In the genomic region with DNA sequence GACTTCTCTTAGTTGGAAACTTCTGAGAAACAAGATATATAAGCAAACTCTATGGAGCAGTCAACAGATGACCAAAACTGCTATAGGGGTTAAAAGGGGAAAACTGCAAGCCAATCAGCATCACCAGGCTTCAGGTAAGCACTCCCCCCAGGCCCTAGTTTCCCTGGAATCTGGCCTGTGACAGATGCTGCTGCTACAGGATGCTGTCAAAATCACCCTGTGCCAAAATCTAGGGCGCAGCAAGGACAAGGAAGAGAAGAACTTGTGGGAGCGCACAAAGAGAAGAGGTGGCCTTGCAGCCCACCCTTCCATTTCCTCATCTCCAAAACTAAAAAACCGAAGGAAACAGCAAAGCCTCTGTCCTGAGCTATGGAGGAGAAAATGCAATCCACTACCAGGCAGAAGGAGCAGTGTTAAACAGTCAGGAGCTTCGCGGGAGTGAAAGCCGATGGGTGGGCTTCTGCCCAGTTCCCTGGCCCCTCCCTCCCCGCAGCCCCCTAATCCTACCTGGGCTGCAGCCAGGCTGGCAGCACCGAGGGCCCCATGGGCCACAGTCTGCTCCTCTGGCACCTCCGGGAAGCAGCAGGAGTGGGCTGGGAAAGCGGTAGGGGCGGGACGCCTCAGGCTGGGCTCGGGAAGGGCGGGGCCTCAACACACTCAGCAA, we compare ENCODE assay signal across 7 mouse cellular contexts. TPM values are rescaled to one million over a fixed set of nuclear protein-coding genes. Genes with fewer than 3 reads are reported as not detected.
DNase-seq lines count a peak whose midpoint lies in the region; ATAC-seq and TF ChIP-seq lines count a peak whose summit lies in the region.

Gene Hacd4 (minus strand): TSS at position 603 of the 664 bp plus-strand sequence.

- no peak for TF ChIP-seq POLR2A in bone marrow macrophage, adult 2 months (IDR thresholded peaks at IDR 0.05; ENCODE audit: borderline replicate concordance, low read depth, low read length)

- intact Hi-C loops in heart, postnatal 36 days (cut with DNase I): loop anchor here (2.0 kb wide), 1 partner anchor 76 kb away; no protein-coding TSS in a partner anchor

- H3K36me3 ChIP-seq in forebrain, embryonic 13.5 days (ENCODE audit: poor library complexity, severe bottlenecking): no peaks in the 10 kb centered on the region
- no peaks in the 10 kb centered on the region for H3K36me3 ChIP-seq in limb, embryonic 10.5 days

- H3K9me3 ChIP-seq in forebrain, embryonic 13.5 days (replicated peaks): no peaks in the 10 kb centered on the region
- no peaks in the 10 kb centered on the region for H3K9me3 ChIP-seq in limb, embryonic 10.5 days (replicated peaks)

- TF ChIP-seq CTCF in bone marrow macrophage, adult 2 months (IDR thresholded peaks at IDR 0.05; ENCODE audit: low read depth, low read length): no peak

- peak within 1 kb of the TSS; percentile 72 for H3K4me3 ChIP-seq in bone marrow macrophage, adult 2 months (ENCODE audit: insufficient read depth, low read length)
- peak within 1 kb of the TSS; percentile 31 for H3K4me3 ChIP-seq in forebrain, embryonic 13.5 days
- peak within 1 kb of the TSS; percentile 53 for H3K4me3 ChIP-seq in limb, embryonic 10.5 days

- peak within 1 kb of the TSS; percentile 86 for H3K27ac ChIP-seq in bone marrow macrophage, adult 2 months (ENCODE audit: insufficient read depth, low read depth, low read length)
- no peak within 1 kb of the TSS for H3K27ac ChIP-seq in forebrain, embryonic 13.5 days
- H3K27ac ChIP-seq in limb, embryonic 10.5 days: peak within 1 kb of the TSS; percentile 78

- ATAC-seq in forebrain, embryonic 13.5 days: peak; percentile 92
- ATAC-seq in megakaryocyte-erythroid progenitor cell, adult 5-6 weeks (replicated peaks; ENCODE audit: low FRiP score, low TSS enrichment, poor library complexity, severe bottlenecking): peak; percentile 66

- peak within 1 kb of the TSS; percentile 61 for H3K4me2 ChIP-seq in forebrain, embryonic 13.5 days

- WGBS in forebrain, embryonic 13.5 days: 10% methylated on average over 14 of the region's 14 CpGs
- WGBS in limb, embryonic 10.5 days: 5% methylated on average over 14 of the region's 14 CpGs

- peaks cover 24% of the 10 kb centered on the region for H3K4me1 ChIP-seq in bone marrow macrophage, adult 2 months (ENCODE audit: control insufficient read depth, insufficient read depth, low read length)
- peaks cover 12% of the 10 kb centered on the region for H3K4me1 ChIP-seq in forebrain, embryonic 13.5 days
- H3K4me1 ChIP-seq in limb, embryonic 10.5 days: peaks cover 11% of the 10 kb centered on the region

- DNase-seq in NIH3T3 (ENCODE audit: low read depth): peak; percentile 31
- DNase-seq in heart, postnatal 36 days: peak; percentile 66
- DNase-seq in limb, embryonic 10.5 days (ENCODE audit: low spot score): peak; percentile 69
- DNase-seq in spleen, postnatal 10 days (ENCODE audit: low spot score in 2 of 2): peak; percentile 13 to 38

- H3K9ac ChIP-seq in forebrain, embryonic 13.5 days: peak within 1 kb of the TSS; percentile 49; the same call in 1 of the 2 replicates

- H3K27me3 ChIP-seq in forebrain, embryonic 13.5 days: no peaks in the 10 kb centered on the region
- no peaks in the 10 kb centered on the region for H3K27me3 ChIP-seq in limb, embryonic 10.5 days (ENCODE audit: low read depth, poor library complexity, severe bottlenecking)

RNA-seq across cellular contexts. Expression of gene Hacd4, which starts in this region (rescaled TPM):
- polyA plus RNA-seq in bone marrow macrophage, adult 2 months (2012; ENCODE audit: insufficient read depth, insufficient read length, missing spikeins): 121 and 136 TPM in 2 replicates
- 1.9 and 2.0 TPM in 2 replicates for polyA plus RNA-seq in forebrain, embryonic 13.5 days (2015; fragmentation: Nextera tagmentation; extraction: Ambion mirVana)
- 1 to 10 TPM; 4.4 to 6.0 TPM for total RNA-seq in heart, postnatal 36 days (2021)
- 2.1 and 2.5 TPM in 2 replicates for polyA plus RNA-seq in limb, embryonic 10.5 days (2016; fragmentation: Nextera tagmentation; extraction: Ambion mirVana)
- total RNA-seq in megakaryocyte-erythroid progenitor cell, adult 5-6 weeks (2014; fragmentation: Nextera tagmentation): 1.8 TPM in 1 of 2 replicates, not detected in the other
- total RNA-seq in megakaryocyte-erythroid progenitor cell, adult 5-6 weeks (2017): 0.23 and 2.1 TPM in 2 replicates

Comparison
In these comparisons a context has a peak if more than half of its experiments do, and no peak if none do; other contexts are left out.
1. RNA of gene Hacd4 (polyA plus RNA-seq): 121 to 136 TPM in bone marrow macrophage, adult 2 months; 2.1 to 2.5 TPM in limb, embryonic 10.5 days and 1.9 to 2.0 TPM in forebrain, embryonic 13.5 days; every median in the first group is over 10 times any median in the second.
2. Peak in every context shown above with its lines, with median percentiles within 50 percentile points of each other: DNase-seq and H3K4me3 ChIP-seq.